Mouse (Mus musculus): Measurements from ENCODE around the gene Ubqln4. TPM values are rescaled to one million over a fixed set of nuclear protein-coding genes. Genes with fewer than 3 reads are reported as not detected.
A peak's percentile ranks its signal among the peaks of the same experiment; 100 is the strongest.

Gene Ubqln4
- total RNA-seq, 1 experiment from 2014 or later, result 26.3 TPM

DNA sequence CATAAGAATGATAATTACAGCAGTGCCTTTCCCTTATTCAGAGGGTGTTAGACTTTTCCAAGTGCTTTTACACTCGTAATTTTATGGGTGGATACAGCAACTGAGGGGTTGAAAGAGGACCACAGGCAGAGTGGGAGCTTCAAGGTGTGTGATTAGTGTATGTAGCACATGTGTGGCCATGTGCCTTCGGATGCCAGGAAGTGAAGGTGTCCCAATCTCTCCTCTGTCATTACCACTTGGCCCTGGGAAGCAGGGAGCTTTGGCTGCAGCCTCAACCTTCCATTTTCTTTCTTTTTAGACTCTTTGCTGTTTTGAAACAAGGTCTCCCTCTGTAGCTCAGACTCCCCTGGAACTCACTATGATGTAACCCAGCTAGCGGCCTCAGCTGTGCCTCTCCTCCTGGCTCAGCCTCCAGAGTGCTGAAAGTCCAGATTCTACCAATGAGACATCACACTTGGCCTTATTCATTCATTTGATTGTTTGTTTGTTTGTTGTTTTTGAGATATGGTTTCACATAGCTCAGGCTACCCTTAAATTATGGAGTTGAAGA lies 63.5 kb downstream of the Ubqln4 start:
- no peak for ATAC-seq (ENCODE audit: extremely low read depth, insufficient number of reproducible peaks, low FRiP score, poor library complexity, severe bottlenecking)

DNA sequence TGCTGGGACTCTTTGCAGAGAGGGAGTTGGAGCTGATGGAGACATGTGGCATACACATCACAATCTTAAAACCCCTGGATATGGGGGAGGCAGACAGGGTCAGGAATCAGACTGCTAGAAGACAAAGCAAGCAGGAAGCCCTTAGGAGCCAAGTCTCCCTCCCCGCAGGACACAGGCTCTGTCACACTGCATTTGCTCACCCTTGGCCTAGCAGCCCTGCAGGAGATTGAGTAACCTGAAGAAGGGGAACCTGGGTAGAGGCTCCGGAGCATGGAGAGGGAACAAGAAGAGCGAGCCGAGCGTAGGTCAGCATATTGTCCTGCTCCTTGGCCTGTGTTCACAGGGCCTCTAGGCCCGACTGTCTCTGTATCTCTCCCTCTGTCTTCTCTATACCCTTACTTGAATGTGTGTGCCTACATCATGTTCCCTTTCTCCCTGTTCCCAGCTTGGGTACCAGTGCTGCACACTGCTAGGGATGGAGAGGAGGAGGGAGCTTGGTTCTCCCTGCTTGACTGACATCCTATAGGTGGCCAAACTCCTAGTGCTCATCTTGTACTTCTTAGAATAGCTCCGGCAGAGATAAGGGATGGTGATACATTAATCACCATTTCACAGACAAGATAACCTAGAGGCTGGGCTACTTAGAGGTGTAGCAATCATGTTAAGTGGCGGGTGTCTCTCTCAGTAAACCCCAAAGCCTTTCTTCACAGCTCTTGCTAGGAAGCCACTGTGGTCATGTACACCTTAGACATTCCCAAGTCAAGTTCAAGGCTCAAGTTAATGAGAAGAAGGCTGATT lies 64.7 kb downstream of the Ubqln4 start:
- ATAC-seq (ENCODE audit: extremely low read depth, insufficient number of reproducible peaks, low FRiP score, poor library complexity, severe bottlenecking), result peak; percentile 61

Other genes with a start within 250 kb of the Ubqln4 start
- gene Glmp, start 228.7 kb upstream of the Ubqln4 start, total RNA-seq (2017), result 27.7 and 32.1 TPM in 2 replicates
- 0.61 TPM in 1 of 2 replicates, not detected in the other for gene Tmem79, start 217.6 kb upstream of the Ubqln4 start, total RNA-seq (2017)
- 65.1 and 65.7 TPM in 2 replicates for gene Smg5, start 217.5 kb upstream of the Ubqln4 start, total RNA-seq (2017)
- gene Paqr6, start 189.2 kb upstream of the Ubqln4 start, total RNA-seq (2017), result 0.49 TPM in 1 of 2 replicates, not detected in the other
- gene Bglap3, start 181.0 kb upstream of the Ubqln4 start, total RNA-seq (2017), result not detected in 2 replicates
- gene Bglap2, start 175.1 kb upstream of the Ubqln4 start, total RNA-seq (2017), result not detected in 2 replicates
- not detected in 2 replicates for gene Bglap, start 169.3 kb upstream of the Ubqln4 start, total RNA-seq (2017)
- 21.1 and 22.1 TPM in 2 replicates for gene Pmf1, start 143.4 kb upstream of the Ubqln4 start, total RNA-seq (2017)
- gene Slc25a44, start 128.6 kb upstream of the Ubqln4 start, total RNA-seq (2017), result 20.9 and 26.2 TPM in 2 replicates
- 161 and 176 TPM in 2 replicates for gene Sema4a, start 92.6 kb upstream of the Ubqln4 start, total RNA-seq (2017)
- gene Lmna, start 43.8 kb upstream of the Ubqln4 start, total RNA-seq (2017), result 8.1 and 9.4 TPM in 2 replicates
- gene Mex3a, start 21.4 kb upstream of the Ubqln4 start, total RNA-seq (2017), result 0.47 and 0.49 TPM in 2 replicates
- gene Rab25, start 5.5 kb upstream of the Ubqln4 start, total RNA-seq (2017), result 0.47 and 1.1 TPM in 2 replicates
- gene Lamtor2, start 684 bp upstream of the Ubqln4 start, total RNA-seq (2017), result 66.6 and 68.0 TPM in 2 replicates
- 21.5 and 25.4 TPM in 2 replicates for gene Ssr2, start 22.1 kb downstream of the Ubqln4 start, total RNA-seq (2017)
- 144 and 164 TPM in 2 replicates for gene Arhgef2, start 52.2 kb downstream of the Ubqln4 start, total RNA-seq (2017)
- gene Rxfp4, start 99.4 kb downstream of the Ubqln4 start, total RNA-seq (2017), result not detected in 2 replicates
- 112 and 135 TPM in 2 replicates for gene Khdc4, start 132.0 kb downstream of the Ubqln4 start, total RNA-seq (2017)
- 53.4 and 56.6 TPM in 2 replicates for gene Rit1, start 163.1 kb downstream of the Ubqln4 start, total RNA-seq (2017)
- gene Syt11, start 221.4 kb downstream of the Ubqln4 start, total RNA-seq (2017), result 9.5 and 11.1 TPM in 2 replicates